Mouse (Mus musculus) ES-E14 (cell line): ENCODE results near the gene Gsg1l2.

Source experiments
- CHD2 ChIP-seq: IDR thresholded peaks from 2 replicates; pipeline ENCODE4 v1.6.1; 2014; ENCODE audit warnings: mild to moderate bottlenecking, low read depth, low read length, inconsistent platforms
- ZNF384 ChIP-seq: IDR thresholded peaks from 2 replicates; pipeline ENCODE4 v1.6.1; 2012; ENCODE audit warnings: low read depth, low read length, inconsistent platforms

DNA sequence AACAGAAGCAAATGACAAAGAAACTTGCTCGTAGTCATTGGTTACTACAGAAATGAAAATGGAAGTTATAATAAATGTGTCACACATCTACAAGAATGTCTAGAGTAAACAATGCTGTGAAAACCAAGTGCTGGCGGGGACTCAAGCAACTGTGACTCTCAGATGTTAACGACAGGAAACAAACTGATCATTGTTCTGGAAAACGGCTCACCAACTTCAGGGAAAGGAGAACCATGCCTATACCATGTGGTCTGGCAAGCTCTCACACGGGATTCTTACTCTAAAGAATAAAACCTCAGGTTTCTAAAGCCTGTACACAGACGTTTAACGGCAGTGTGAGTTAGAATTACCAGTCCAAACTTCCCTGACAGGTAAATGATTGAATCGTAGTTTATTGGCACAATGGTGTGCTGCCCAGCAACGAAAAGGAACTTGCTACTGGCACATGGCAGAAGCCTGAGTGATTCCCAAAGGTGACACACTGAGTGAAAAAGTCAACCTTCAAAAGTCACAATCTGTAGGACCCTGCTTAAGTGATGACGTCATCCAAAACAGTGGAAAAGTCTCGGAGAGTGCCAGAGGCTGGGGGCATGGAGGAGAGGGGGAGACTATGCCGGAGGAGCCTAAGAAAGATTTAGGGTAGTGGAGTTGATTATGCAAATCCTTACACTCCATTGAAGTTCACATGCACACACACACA, 54.1 kb downstream of the Gsg1l2 start:
- TF ChIP-seq ZNF384 (no peak), CHD2 (no peak)
